Mouse (Mus musculus): ENCODE data around the gene Erbb3. TPM values are rescaled to one million over a fixed set of nuclear protein-coding genes. Genes with fewer than 3 reads are reported as not detected.
"Not testable (repeated sequence)": the region's sequence is repeated elsewhere in the genome, so short reads cannot be mapped to it uniquely, and the experiment has no call there.

Erbb3 gene
- 1.2 and 1.9 TPM in 2 replicates for polyA plus RNA-seq (2015; fragmentation: Nextera tagmentation; extraction: Ambion mirVana)

GRCm38 (mm10) chr10:128589464-128590192 lies at the start of gene Erbb3:
Gene Erbb3 (minus strand): TSS chr10:128589652.
- no peaks in the 10 kb centered on the region for H3K36me3 ChIP-seq
- H3K4me2 ChIP-seq, result peak within 1 kb of the TSS; percentile 91
- no peak for DNase-seq
- H3K9me3 ChIP-seq (replicated peaks), result no peaks in the 10 kb centered on the region
- under 1% methylated on average over 43 of the region's 43 CpGs for WGBS (ENCODE audit: insufficient replicate concordance)
- H3K9ac ChIP-seq, result peak within 1 kb of the TSS; percentile 58
- peaks cover 85% of the 10 kb centered on the region for H3K27me3 ChIP-seq
- peak; percentile 53 for ATAC-seq (ENCODE audit: low read depth)
- peak within 1 kb of the TSS; percentile 66 for H3K4me3 ChIP-seq (replicated peaks)
- peaks cover 40% of the 10 kb centered on the region for H3K4me1 ChIP-seq (replicated peaks)
- H3K27ac ChIP-seq, result no peak within 1 kb of the TSS

- WGBS (ENCODE audit: insufficient replicate concordance), result 10% methylated on average over 11 of the region's 11 CpGs
- no peaks in the 10 kb centered on the region for H3K36me3 ChIP-seq
- no peak overlapping the region for H3K4me3 ChIP-seq (replicated peaks)
- peak overlapping the region; percentile 19 for H3K4me2 ChIP-seq
- H3K4me1 ChIP-seq (replicated peaks), result peaks cover 37% of the 10 kb centered on the region
- H3K27me3 ChIP-seq, result peaks cover 65% of the 10 kb centered on the region
- no peak overlapping the region for H3K27ac ChIP-seq
- H3K9me3 ChIP-seq (replicated peaks), result no peaks in the 10 kb centered on the region
- ATAC-seq (ENCODE audit: low read depth) (no peak), DNase-seq (no peak)
- H3K9ac ChIP-seq, result peak overlapping the region; percentile 26; the same call in 1 of the 2 replicates
Measured at GRCm38 (mm10) chr10:128637011-128637410, 47.6 kb upstream of the Erbb3 start.

DNA sequence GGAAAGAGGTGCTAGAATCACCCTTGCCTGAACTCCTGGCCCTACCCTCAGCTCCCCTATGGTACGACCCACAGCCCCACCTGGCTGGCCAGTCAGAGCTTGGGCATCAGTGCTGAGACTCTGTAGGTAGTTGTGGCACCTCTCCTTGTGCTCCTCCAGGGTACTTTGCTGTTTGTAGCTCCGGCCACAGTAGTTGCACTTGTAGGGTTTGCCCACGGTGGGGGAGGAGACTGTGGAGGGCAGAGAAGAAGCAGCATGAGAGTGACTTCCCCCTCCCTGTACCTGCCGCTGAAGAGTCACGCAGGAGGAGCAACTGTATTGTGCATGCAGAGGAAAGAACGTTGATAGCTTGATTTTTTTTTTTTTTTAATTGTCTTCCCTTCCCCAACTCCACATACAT lies 47.1 kb upstream of the Erbb3 start:
- DNase-seq, result no peak
- Histone ChIP-seq H3K4me1 (replicated peaks) (peaks cover 41% of the 10 kb centered on the region), H3K27me3 (peaks cover 65% of the 10 kb centered on the region), H3K9me3 (replicated peaks) (no peaks in the 10 kb centered on the region), H3K27ac (no peak overlapping the region), H3K4me2 (peak overlapping the region; percentile 19), H3K36me3 (no peaks in the 10 kb centered on the region), H3K9ac (0 out of 2 replicates have a peak overlapping the region, but pooled peaks have one; percentile 26), H3K4me3 (replicated peaks) (no peak overlapping the region)
- WGBS (ENCODE audit: insufficient replicate concordance), result 29% methylated on average over 6 of the region's 6 CpGs
- no peak for ATAC-seq (ENCODE audit: low read depth)

DNA sequence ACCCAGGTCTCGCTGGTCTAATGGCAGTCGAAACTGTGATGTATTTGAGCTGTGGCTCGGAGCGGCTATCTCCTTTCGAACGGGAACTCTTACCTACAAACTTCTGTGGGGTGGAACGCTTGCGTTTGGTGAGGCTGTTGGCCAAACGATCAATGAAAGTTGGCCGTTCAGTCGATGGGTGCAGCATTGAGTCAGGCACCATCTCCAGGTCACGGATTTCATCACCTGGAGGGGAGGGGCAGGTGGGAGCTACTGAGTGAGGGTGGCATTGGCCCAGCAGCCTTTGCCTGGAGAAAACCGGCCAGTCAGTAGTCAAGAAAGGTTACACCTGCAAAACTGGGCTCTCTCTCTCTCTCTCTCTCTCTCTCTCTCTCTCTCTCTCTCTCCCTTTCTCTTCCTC lies 46.2 kb upstream of the Erbb3 start:
- ATAC-seq (ENCODE audit: low read depth) (no peak), DNase-seq (no peak)
- Histone ChIP-seq H3K9me3 (replicated peaks) (no peaks in the 10 kb centered on the region), H3K4me2 (no peak overlapping the region), H3K9ac (no peak overlapping the region), H3K27ac (no peak overlapping the region), H3K4me3 (replicated peaks) (no peak overlapping the region), H3K27me3 (peaks cover 58% of the 10 kb centered on the region), H3K4me1 (replicated peaks) (peaks cover 47% of the 10 kb centered on the region), H3K36me3 (no peaks in the 10 kb centered on the region)
- WGBS (ENCODE audit: insufficient replicate concordance), result 76% methylated on average over 13 of the region's 13 CpGs

DNA sequence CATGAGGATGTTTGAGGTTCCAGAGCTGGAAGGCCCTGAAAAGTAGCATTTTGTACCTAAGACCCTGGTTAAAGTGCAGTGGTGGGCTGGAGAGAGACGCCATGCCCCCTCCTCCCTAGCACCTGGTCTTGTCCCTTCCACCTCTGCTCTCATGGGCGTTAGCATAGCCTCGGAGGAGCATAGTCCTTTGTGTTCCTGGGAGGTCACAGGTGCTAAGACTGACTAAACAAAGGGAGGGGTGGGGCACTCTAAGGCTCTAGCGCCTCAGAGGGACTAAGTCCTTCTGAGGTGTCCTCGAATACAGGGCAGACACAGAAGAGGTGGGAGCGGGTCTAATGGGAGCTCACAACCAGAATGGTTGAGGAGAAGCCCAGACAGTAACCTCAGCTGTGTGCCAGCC lies 42.1 kb upstream of the Erbb3 start:
- Histone ChIP-seq H3K9me3 (replicated peaks) (no peaks in the 10 kb centered on the region), H3K4me2 (no peak overlapping the region), H3K27me3 (peaks cover 37% of the 10 kb centered on the region), H3K27ac (no peak overlapping the region), H3K4me3 (replicated peaks) (no peak overlapping the region), H3K36me3 (no peaks in the 10 kb centered on the region), H3K9ac (no peak overlapping the region), H3K4me1 (replicated peaks) (peaks cover 73% of the 10 kb centered on the region)
- no peak for DNase-seq
- no peak for ATAC-seq (ENCODE audit: low read depth)
- 27% methylated on average over 6 of the region's 6 CpGs for WGBS (ENCODE audit: insufficient replicate concordance)

DNA sequence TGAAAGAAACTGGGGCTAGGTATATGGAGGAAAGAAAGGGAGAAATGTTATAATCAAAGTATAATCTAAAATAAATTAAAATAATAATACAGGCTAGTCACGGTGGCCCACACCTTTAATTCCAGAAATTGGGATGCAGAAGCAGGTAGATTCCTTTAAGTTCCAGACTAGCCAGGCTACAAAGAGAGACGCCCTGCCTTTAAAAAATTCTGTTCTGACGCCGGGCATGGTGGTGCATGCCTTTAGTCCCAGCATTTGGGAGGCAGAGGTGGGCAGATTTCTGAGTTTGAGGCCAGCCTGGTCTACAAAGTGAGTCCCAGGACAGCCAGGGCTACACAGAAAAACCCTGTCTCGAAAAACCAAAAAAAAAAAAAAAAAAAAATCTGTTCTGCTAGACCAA lies 40.9 kb upstream of the Erbb3 start:
- not testable (repeated sequence) for H3K27ac ChIP-seq; H3K4me2 ChIP-seq; H3K9ac ChIP-seq; H3K4me3 ChIP-seq (replicated peaks); ATAC-seq (ENCODE audit: low read depth); H3K9me3 ChIP-seq (replicated peaks); DNase-seq; H3K36me3 ChIP-seq
- peaks cover 72% of the 10 kb centered on the region for H3K4me1 ChIP-seq (replicated peaks)
- WGBS (ENCODE audit: insufficient replicate concordance), result 68% methylated on average over 5 of the region's 5 CpGs
- peaks cover 27% of the 10 kb centered on the region for H3K27me3 ChIP-seq

GRCm38 (mm10) chr10:128629746-128630145 lies 40.3 kb upstream of the Erbb3 start:
- Histone ChIP-seq H3K27ac (peak overlapping the region; percentile 9), H3K27me3 (peaks cover 24% of the 10 kb centered on the region), H3K9me3 (replicated peaks) (no peaks in the 10 kb centered on the region), H3K4me1 (replicated peaks) (peaks cover 78% of the 10 kb centered on the region), H3K4me2 (peak overlapping the region; percentile 44), H3K4me3 (replicated peaks) (no peak overlapping the region), H3K36me3 (peaks cover 8% of the 10 kb centered on the region), H3K9ac (no peak overlapping the region)
- WGBS (ENCODE audit: insufficient replicate concordance), result 27% methylated on average over 2 of the region's 2 CpGs
- DNase-seq, result peak; percentile 56
- peak; percentile 70 for ATAC-seq (ENCODE audit: low read depth)

GRCm38 (mm10) chr10:128627398-128628317 lies 38.2 kb upstream of the Erbb3 start:
- Histone ChIP-seq H3K4me2 (peak overlapping the region; percentile 59), H3K4me1 (replicated peaks) (peaks cover 70% of the 10 kb centered on the region), H3K27me3 (peaks cover 10% of the 10 kb centered on the region), H3K4me3 (replicated peaks) (no peak overlapping the region), H3K9ac (no peak overlapping the region), H3K27ac (peak overlapping the region; percentile 22; the same call in 1 of the 2 replicates), H3K36me3 (peaks cover 29% of the 10 kb centered on the region), H3K9me3 (replicated peaks) (no peaks in the 10 kb centered on the region)
- peak; percentile 35 for ATAC-seq (ENCODE audit: low read depth)
- 55% methylated on average over 10 of the region's 10 CpGs for WGBS (ENCODE audit: insufficient replicate concordance)
- DNase-seq, result peak; percentile 50

DNA sequence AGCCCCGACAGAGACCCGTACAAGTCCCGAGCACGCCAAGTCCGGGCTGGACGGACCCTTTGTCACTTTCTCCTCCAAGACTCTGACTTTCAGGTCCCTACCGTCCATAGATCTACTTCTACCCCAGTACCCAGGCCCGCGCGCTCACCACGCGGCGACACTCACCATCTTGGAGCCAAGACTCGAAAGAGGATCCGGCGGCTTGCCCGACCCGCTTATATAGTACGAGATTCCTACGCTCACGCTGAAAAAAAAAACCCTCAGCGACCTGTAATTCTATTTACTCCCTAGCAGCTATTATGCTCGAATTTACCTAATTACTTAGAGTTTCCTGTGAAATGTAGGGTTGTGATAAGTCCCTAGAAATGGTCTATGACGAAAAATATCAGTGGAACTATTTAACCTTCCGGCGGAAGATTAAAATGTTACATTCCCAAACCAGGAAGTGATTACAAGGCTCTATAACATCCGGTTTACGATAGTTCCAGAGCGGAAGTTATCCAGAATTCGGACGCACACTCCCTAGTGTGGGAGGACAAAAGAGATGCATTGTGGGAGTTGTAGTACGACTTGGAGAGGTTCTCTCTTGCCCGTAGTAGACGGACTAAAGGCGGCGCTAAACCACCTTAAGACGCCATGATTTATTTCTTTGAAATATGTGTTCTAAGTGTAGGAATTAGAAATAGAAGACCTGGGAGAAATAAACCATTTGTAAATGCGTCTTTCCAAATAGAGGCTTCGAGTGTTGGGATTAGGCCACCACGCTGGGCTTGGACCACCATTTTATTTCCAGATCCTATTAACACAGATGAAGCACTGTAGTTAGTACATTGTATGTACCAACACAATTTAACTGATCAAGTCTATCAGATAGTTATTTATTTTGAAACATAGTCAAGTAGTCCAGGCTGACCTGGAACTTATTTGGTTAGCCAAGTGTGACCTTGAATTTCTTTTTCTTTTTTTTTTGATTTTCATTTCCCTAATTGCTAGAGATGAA lies 37.2 kb upstream of the Erbb3 start, which contains the start of gene Rps26:
Rps26 (minus strand) TSS at position 437 of the 1,000 bp plus-strand sequence.
- Histone ChIP-seq H3K9me3 (replicated peaks) (no peaks in the 10 kb centered on the region), H3K36me3 (peaks cover 29% of the 10 kb centered on the region), H3K4me3 (replicated peaks) (peak within 1 kb of the TSS; percentile 86), H3K4me1 (replicated peaks) (peaks cover 60% of the 10 kb centered on the region), H3K27ac (peak within 1 kb of the TSS; percentile 82), H3K9ac (peak within 1 kb of the TSS; percentile 92), H3K27me3 (peaks cover 2% of the 10 kb centered on the region), H3K4me2 (peak within 1 kb of the TSS; percentile 89)
- WGBS (ENCODE audit: insufficient replicate concordance), result 1% methylated on average over 40 of the region's 40 CpGs
- DNase-seq (peak; percentile 87), ATAC-seq (ENCODE audit: low read depth) (peak; percentile 89)

DNA sequence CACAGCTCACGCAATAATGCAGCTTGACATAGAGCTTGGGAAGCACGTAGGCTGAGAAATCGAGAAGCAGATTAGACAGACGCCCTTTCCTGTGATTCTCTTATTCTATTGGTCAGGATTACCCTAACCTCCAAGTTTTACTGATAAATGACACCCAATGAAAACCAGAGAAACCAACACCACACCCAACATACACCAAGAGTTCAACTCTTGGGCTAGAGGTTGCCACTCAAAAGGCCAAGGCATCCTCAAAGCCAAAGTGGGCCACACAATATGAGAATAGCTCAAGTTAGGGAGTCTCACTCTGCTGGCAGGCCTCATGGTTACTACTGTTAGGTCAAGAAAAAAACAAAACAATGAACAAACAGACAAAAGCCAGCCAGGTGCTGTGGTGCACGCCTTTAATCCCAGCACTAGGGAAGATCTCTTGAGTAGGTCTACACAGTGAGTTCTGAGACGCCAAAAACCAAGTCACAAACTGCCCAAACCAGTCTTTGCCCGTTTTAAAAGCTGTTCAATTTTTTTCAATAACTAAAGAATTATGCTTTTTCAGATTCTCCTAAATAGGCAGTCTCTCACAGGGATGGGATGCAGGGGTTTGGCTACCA lies 35.9 kb upstream of the Erbb3 start:
- Histone ChIP-seq H3K4me2 (peak overlapping the region; percentile 89), H3K36me3 (peaks cover 29% of the 10 kb centered on the region), H3K9ac (peak overlapping the region; percentile 92), H3K4me1 (replicated peaks) (peaks cover 51% of the 10 kb centered on the region), H3K27ac (peak overlapping the region; percentile 82), H3K4me3 (replicated peaks) (peak overlapping the region; percentile 86), H3K27me3 (no peaks in the 10 kb centered on the region), H3K9me3 (replicated peaks) (no peaks in the 10 kb centered on the region)
- 9% methylated on average over 7 of the region's 7 CpGs for WGBS (ENCODE audit: insufficient replicate concordance)
- DNase-seq (peak; percentile 57), ATAC-seq (ENCODE audit: low read depth) (peak; percentile 55)

All from liver, embryonic 13.5 days (tissue).